Mouse (Mus musculus) kidney, adult 8-10 months (tissue): Measurements from ENCODE around the gene Pram1.
A peak's percentile ranks its signal among the peaks of the same experiment; 100 is the strongest.
"Not testable (repeated sequence)": the region's sequence is repeated elsewhere in the genome, so short reads cannot be mapped to it uniquely, and the experiment has no call there.

Source experiments
- DNase-seq, 2 experiments: peaks; one replicate each; pipeline ENCODE4 v3.0.0; 2022

The Pram1 gene

DNA sequence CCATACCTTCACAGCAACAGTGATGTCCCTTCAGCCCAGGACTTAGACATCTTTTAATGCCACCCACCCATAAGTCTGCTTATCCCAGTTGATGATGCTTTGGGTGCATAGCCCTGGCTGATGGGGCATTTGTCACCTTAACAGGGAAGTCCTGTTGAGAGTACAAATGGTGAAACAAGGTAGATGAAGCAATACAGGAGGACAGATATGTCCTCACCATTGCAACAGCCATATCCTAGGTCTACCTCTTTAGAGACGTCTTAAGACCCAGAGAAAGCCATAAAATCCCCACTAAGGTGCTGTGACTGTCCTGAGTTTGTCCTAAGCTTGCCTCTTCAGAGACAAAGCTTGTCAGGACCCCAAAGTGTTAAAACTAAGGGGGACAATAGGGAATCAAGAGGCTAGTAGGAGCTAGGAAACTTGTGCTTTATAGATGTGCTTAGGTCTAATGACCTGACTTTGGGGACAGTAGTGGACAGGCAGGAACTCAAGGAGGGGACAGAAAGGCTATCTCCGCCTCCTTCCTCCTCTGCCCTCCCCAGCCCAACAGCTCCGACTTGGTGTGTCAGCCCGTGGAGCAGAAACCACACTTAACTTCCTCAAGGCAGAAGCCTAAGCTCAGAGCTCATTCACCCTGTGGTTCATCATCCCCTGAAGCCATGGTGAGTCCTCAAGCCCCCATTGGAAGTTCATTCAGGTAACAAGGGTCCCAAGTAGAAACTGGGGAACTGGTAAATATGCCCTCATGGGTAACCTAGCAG, at the start of gene Pram1:
Pram1 (plus strand) TSS at position 541 of the 761 bp plus-strand sequence.
- no peak for DNase-seq

DNA sequence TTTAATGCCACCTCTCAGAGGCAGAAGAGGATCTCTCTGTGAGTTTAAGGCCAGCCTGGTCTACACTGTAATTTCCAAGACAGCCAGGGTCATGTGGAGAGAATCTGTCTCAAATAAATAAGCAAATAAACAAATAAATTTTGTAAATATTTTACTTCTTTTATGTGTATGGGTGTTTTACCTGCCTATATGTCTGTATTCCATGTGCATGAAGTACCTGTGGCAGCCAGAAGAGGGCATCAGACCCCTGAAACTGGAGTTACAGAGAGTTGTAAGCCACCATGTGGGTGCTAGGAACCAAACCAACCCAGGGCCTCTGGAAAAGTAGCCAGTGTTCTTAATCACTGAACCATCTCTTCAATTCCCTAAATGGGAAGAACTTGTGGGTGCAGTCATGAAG, 40.6 kb upstream of the Pram1 start:
- no peak for DNase-seq

DNA sequence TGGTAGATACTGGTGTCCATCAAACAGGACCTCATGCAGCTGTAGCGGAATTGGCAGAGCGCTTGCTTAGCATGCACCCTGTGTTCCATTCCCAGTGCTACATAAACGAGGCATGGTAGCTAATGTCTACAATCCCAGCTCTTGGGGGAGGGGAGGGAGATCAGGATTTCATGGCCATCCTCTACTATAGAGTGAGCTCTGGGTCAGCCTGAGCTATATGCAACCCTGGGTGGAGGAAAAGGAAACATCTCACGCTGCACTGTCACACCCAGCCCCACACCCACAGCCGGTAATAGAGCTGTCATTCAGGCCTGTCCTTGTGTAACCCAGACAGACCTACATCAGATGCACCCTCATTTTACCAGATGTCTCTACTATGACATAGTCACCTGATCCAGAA, 39.4 kb upstream of the Pram1 start:
- no peak for DNase-seq

DNA sequence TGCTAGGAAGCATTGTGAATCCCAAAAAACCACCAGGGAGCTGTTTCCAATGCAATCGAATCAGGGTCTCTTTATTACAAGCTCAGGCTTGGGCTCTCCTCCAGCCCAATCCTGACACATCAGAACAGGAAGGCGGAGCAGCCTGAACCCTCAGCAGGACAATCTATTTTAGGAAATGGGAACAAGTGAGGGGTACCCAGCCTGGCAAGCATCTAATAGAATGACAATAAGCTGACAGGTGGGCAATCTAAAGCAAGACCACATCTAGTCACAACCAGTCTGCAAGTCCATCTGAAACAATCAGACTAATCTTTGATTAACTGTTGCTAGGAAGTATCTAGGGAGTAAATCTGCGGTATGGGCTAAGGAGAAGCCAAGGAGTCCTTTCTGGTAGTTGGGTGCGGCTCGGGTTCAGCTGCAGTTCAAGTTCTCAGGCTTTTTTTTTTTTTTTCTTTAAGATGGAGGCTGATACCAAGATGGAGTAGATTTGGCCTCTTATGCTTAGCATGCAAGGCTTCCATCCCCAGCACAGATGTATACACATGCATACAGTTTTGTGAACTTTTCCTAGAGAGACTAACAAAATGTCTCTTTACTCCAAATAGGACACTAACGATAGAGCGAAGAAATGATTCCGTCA, 37.9 kb upstream of the Pram1 start:
- DNase-seq, result no peak

DNA sequence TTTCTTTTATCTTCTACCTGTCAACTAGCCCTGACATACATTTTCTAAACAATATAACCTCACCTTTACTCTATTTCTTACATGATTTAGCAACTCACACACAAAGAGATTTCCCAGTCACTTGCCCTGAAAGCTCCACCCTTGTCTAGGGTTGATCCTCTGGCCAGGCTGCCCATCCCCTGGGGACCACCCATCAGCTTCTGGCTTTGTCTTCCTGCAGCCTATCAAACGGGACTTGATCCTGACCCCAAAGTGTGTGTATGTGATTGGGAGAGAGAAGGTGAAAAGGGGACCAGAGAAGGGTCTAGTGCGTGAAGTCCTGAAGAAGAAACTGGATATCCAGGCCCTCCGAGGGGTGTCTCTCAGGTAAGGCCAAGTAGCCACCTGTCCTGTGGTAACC, 37.0 kb upstream of the Pram1 start:
- DNase-seq, result no peak

DNA sequence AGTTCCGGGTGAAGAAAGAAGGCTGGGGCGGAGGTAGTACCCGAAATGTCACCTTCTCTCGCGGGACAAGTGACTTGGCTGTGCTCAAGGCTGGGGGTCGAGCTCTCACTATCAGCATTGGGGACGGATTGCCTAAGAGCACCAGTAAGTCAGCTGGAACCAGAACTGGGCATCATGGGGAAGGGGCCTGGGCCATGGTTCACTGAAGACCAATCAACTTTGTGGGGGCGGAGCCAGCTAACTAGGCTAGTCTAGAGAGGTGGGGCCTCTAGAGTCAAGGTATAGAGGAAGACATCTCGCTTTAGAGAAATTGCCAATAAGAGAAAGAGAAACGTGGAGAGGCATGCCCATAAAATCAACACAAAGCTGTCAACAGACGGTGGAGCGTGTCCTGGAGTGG, 35.9 kb upstream of the Pram1 start:
- no peak for DNase-seq

DNA sequence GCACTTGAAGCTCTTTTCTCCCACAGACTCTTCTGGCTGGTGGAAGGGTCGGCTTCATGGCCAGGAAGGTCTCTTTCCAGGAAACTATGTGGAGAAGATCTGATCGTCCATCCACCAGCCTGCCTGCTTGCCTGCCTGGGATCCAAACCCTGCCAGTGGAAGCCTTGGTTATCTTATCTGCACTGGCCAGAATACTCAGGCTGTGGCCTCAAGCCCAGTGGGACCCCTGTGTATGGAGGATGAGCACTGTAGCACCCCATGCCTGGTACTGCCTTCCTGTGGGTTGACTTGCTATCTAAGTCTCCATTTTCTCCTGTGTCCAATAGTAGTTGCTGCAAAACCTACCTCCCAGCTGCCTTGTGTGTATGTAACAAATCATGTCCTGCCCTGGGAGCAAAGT, 30.6 kb upstream of the Pram1 start:
- no peak for DNase-seq

DNA sequence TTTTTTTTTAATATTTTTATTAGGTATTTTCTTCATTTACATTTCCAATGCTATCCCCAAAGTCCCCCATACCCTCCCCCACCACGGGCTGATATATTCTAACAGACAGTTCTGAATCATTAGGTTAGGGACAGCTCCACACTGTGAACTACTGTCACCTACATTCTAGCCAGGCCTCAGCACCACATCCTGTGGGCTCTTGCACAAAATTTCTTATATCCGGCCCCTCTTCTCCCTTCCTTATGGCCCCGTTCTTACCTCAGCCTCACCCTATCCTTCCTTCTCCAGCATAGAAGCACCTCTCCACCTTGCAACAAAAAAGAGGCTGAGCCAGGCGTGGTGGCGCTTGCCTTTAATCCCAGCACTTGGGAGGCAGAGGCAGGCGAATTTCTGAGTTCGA, 27.3 kb upstream of the Pram1 start:
- DNase-seq, result no peak

DNA sequence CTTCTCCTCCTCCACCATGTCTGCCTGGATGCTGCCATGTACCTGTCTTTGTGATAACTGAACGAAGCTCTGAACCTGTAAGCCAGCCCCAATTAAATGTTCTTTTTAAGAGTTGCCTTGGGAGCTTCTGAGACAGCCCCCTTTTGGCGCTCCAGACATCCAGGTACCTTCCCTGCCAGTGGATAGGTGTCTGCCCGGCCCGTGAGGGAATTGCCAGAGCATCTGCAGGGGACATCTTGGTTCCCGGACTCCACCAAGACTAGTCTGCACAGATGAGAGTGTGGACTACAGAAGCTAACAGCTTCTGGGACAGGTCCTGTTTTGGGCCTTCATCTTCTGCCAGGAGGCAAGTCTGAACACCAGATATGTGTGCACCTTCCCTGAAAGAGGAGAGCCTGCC, 24.1 kb upstream of the Pram1 start:
- not testable (repeated sequence) for DNase-seq

DNA sequence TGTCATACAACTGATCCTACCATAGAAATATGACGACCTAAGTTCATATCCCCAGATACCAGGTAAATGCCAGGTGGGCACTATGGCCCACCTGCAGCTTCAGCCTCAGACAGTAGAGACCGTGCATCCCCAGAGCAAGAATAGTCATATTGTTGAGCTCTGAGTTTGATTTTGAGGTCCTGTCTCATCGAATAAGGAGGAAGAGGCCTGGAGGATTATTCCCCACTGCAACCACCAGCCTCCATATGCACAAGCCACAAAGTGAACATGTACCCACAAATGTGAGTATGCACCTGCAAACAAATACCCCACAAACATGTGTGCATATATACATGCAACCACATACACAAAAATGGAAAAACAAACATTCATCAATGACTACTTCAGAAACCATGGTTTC, 10.6 kb upstream of the Pram1 start:
- no peak for DNase-seq

DNA sequence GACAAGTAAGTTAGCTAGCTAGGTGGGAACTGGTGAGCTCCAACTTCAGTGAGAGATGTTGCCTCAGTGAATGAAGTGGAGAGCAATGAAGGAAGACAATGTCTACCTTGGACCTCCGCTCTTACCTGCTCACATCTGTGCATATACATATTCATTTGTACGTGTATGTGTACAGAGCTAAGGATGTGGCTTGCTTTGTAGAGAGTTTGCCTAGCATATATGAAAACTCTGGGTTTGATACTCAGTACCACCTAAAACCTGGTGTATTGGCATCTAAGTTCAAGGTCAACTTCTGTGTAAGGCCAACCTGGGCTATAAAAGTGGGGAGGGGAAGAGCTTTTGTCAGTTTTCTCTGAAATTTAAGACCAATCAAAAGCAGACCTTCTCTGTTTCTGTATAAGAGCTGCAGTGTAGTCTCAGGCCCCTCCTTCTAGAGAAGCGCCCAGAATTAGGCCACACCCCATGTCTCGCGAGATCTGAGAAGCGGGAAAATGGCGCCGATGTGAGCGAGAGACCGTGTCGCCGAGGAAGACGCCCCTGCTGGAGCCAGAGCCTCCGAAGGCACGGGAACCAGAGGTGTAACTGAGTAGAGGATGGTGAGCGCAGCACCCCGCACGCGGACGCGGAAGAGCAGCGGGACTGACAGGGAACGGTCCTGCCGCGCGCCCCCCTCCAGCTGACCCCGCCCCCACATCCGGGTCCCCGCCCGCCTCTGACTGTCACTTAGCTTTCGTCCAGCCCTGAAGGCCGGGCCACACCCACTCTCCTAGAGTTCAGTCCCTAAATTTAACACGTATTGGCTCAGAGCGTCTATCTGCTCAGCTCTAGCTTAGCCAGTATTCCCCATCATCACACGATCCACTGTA, 9.0 kb upstream of the Pram1 start, which contains the start of gene Zfp414:
Zfp414 (plus strand) TSS at position 470 of the 866 bp plus-strand sequence.
- peak; percentile 88 to 93 for DNase-seq

DNA sequence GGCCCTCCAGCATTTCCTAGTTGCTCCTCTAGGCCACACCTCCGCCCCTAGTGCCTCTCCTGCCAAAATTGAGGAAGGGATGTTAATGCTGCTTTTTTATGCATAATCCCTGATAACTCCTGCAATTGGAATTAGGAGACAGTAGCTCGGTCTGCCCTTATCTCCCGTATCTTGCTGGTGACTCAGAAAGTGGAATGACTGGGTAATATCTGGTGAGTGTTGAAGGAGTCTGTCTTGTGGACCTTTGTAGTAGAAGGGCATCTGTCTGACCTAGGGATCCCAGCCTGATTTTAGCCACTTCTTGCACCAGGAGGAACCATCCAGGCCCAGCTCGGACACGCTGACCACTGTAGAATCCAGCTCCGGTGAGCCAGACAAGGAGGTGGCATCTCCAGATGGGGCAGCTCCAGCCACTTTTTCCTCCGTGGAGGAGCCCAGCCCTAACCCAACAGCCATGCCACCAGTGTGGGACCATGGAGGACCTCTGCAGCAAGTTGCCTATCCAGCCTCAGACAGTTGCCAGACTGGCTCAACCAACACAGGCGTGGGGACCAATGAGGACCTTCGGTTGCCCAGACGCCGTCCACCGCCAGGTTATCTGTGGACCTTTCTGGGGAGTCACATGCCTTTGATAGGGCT, 8.2 kb upstream of the Pram1 start:
- no peak for DNase-seq

DNA sequence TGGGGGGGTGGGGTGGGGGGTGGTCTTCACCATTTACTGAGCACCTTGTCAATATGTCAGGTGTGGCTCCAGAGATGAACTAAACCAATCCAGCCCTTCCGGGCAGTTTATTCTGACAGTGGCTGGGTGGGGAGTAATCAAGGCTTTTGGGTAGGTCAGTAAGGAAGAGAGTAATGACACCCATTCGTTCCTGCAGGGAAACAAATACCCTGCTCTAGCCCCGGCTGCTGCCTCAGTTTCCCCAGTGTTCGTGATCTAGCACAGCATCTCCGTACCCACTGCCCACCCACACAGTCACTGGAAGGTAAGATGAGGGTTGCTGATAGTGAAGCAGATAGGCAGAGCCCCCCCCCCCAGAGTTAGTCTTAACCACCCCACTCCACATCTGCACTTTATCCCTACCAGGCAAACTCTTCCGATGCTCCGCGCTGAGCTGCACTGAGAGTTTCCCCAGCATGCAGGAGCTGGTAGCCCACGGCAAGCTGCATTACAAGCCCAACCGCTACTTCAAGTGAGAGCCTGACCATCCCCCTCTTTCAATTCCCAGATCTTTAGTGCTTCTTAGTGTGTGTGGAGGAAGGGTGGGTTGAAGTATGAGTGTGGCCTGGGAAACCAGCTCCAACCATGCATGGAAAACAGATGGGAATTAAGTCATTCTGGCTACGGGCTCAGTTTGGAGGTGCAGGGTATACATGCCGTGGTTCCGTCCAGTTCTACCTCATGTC, 7.5 kb upstream of the Pram1 start:
- no peak for DNase-seq

DNA sequence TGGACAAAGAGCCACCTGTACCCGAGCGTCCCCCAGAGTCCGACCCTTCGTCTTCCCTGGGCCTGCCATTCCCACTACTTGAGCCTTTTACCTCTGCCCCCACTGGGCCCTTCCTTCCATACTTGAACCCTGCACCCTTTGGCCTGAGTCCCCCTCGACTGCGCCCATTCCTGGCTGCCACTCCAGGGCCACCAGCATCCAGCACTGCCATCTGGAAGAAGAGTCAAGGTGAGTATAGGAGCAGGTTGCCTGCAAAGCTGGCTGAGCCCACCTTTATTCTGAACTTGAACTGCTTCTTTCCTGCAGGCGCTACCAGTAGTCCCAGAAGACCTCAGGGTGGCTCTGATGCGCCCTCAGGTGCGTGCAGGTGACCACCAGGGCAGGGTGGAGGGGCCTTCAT, 6.6 kb upstream of the Pram1 start:
- no peak for DNase-seq

DNA sequence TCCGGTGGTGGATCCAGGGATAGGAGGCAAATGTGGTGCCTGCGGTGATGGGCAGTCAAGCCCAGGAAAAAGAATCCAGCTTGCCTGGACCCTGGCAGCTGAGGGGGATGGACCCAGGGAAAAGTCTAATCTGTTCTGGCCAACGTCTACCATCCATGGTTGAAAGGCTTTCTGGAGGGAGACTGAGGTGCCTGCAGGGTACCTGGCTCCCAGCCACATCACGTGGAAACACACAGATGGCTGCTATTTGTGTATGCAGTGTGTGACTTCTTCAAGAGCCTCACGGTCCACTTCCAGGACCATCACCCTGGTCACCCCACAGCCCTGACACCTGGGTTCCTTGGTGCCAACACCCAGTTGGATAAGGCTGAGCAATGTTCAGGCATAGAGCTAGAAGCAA, 6.1 kb upstream of the Pram1 start:
- DNase-seq, result no peak

DNA sequence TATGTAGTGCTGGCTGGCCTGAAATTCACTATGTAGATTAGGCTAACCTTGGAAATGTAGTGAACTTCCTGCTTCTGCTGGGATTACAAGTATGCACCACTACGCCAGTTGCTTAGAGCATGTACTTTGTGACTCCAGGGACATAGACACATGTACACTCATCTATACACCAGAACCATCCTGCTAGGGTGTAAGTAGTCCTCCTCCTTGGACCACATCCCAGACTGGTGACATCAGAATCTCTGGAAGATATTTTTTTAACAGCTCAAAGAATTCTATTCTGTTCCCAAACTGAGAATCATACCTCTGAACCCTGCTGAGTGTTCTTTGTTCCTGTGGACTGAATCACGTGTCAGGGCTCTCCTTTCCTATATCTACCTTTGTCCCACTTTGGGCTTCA, 818 bp upstream of the Pram1 start:
- DNase-seq, result no peak

DNA sequence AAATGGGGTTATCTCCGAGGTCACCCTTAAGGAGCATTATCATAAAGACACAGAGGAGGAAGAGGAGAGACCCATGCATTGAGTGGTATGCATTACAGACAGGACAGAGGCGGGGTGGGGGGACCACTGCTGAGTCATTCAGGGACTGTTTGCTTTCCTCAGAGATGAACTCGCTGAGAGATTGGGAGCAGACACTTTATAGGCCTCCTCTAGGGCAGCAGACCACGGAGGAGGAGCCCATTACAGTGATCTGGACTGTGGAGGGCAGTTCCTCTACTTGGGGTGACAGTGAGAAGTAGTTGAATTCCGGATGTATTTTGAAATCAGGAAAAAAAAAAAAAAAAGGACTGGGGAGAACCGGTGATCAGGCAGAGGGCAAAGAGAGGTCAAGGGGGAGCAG, 1.9 kb downstream of the Pram1 start:
- no peak for DNase-seq

DNA sequence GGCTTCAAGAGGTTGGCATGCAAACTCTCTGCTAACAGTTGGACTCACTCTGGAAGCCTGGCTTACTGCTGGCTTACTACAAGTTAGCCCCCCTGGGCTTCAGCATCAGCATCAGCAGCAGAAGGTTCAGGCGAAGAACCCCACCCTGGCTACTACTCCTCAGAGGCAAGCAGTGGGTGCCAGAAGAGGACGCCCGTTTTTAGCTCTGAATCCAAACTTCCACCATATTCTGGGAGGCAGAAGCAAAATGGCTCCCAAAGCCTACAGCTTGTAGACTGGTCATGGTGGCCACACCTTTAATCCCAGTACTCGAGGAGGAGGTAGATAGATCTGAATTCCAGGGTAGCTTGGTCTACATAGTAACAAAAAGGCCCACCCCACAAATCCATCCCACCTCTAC, 6.2 kb downstream of the Pram1 start:
- DNase-seq, result no peak

DNA sequence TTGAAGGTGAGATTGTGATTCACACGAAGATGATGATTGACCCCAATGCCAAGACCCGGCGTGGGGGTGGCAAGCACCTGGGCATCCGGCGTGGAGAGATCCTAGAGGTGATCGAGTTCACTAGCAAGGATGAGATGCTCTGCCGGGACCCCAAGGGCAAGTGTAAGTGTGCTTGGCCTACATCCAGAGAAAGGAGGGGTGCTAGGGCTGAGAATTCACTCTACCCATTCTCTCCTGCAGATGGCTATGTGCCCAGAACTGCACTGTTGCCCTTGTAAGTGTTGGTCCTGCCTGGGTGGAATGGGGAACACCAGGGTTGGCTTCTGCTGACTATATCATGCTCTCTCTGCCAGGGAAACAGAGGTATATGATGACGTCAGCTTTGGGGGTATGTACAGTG, 7.2 kb downstream of the Pram1 start:
- no peak for DNase-seq

DNA sequence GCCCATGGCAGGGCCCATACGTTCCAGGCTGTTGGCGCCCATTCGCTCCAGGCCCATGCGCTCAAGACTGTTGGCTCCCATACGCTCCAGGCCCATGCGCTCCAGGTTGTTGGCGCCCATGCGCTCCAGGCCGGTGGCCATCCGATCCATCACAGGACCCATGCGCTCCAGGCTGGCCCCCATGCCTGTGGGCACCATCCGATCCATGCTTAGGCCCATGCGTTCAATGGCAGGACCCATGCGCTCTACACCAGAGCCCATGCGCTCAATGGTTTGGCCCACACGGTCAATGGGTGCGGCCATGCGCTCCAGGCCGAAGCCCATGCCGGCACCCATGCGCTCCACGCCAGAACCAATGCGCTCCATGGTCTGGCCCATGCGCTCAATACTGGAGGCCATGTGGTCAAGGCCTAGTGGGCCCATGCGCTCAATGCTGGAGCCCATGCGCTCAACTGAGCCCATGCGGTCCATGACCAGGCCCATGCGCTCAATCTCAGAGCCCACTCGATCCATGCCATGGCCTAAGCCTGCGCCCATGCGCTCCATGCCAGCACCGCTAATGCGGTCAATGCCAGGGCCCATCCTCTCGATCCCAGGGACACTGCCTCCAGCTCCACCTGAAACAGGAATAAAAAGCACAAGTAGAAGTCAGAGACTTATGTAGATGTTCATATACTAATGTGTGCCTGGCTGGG, 12.1 kb downstream of the Pram1 start:
- no peak for DNase-seq

DNA sequence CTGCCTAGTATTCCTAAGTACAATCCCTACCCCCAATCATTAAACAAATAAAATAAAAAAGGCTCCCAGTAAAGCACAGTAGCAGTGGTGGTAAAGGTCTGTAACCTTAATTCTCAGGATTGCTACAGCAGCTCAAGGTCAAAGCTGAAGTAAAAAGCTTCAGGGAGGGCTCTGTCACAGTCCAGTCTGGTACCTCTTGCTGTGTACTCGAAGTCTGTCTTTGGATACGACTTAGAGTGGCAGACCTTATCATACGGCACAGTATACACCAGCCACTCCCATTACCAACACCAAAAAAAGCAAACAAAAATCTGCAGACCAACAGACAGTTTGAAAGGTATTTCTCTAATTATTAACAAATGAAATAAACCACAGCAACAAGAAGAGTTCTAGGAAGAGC, 29.0 kb downstream of the Pram1 start:
- no peak for DNase-seq

DNA sequence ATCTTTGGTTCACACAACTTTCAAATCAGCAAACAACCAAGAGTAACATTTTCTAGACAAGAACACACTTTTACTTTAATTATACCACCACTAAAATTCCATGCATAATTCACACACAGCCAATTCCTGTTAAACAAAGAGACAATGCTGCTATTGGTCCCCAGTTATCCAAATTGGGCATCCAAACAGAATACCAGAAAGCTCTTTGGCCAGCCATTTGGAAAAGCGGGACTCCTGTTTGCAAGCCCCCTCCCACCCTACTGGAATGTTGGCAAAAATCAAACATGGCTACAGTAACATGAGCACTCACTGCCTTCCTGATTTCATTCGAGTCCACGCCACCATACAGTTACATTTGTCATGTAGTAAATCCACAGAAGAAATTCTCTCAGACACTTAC, 31.8 kb downstream of the Pram1 start:
- no peak for DNase-seq
